Mouse (Mus musculus) spleen, adult 2 months (tissue): ENCODE measurements around the gene Hcar1.

Experiments
- CTCF ChIP-seq: fragments of 200-500 bp; IDR thresholded peaks from 2 replicates; pipeline ENCODE4 v1.5.1; 2011; ENCODE audit warnings: mild to moderate bottlenecking, inconsistent platforms; ENCODE audit not compliant: insufficient read depth, insufficient read length, insufficient replicate concordance; ENCODE audit errors: extremely low read depth
- POLR2A ChIP-seq: fragments of 200-500 bp; IDR thresholded peaks from 2 replicates; pipeline ENCODE4 v1.6.1; 2011; ENCODE audit warnings: low read depth, low read length, inconsistent platforms

GRCm38 (mm10) chr5:123897352-123897751, 17.5 kb upstream of the Hcar1 start:
- no peak for TF ChIP-seq CTCF
- no peak for TF ChIP-seq POLR2A
